Mouse (Mus musculus) embryonic fibroblast, embryonic 13.5 days (primary cell): ENCODE measurements at regions not wholly inside any gene's neighbourhood (a gene's known extent, or its start where the extent isn't known, plus 50 kb on each side); places are given as distances from the start of the nearest gene placed in this dataset.

Experiments used
- CTCF ChIP-seq: IDR thresholded peaks from 2 replicates; pipeline ENCODE4 v1.5.1; 2011; ENCODE audit warnings: mild to moderate bottlenecking, control low read depth, low read length, moderate library complexity, borderline replicate concordance; ENCODE audit not compliant: insufficient read depth
- POLR2A ChIP-seq: IDR thresholded peaks from 2 replicates; pipeline ENCODE4 v1.6.1; 2011; ENCODE audit warnings: low read depth, mild to moderate bottlenecking, control low read depth, low read length, moderate library complexity

DNA sequence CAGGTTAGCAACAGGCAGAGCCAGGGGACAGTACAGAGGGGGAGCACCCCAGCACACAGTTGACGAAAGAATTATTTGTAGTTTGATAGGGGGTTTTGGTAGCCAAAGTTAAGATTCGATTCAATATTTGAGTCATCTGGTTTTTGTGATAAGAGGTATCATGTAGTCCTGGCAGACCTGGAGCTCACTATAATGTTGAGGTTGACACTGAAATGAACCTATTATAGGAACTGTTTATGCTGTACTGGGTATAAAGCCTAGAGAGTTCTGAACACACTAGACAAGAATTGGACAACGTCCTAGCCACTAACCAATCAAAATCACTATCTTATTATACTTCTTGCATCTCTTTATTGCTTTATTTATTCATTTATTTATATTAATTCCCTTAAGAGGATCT is 284.4 kb upstream of the Thbs1 start:
- TF ChIP-seq CTCF (no peak), POLR2A (no peak)
